Mouse (Mus musculus) megakaryocyte, embryonic 14.5 days (primary cell): ENCODE measurements at regions not wholly inside any gene's neighbourhood (a gene's known extent, or its start where the extent isn't known, plus 50 kb on each side); places are given as distances from the start of the nearest gene placed in this dataset.

Source experiments
- FLI1 ChIP-seq: IDR thresholded peaks from 2 replicates; pipeline ENCODE4 v1.6.1; 2012; ENCODE audit warnings: low read length, inconsistent platforms, mixed read lengths
- GATA1 ChIP-seq: IDR thresholded peaks from 3 replicates; pipeline ENCODE4 v1.6.1; 2012; ENCODE audit warnings: mixed read lengths, low read length, inconsistent platforms, borderline replicate concordance

GRCm38 (mm10) chr1:23261652-23262051, 135.9 kb downstream of the Ogfrl1 start:
- no peak for TF ChIP-seq GATA1
- no peak for TF ChIP-seq FLI1
